Mouse (Mus musculus): ENCODE results near the gene Fancf.

Gene Fancf

GRCm38 (mm10) chr7:51862097-51862492 lies at the start of gene Fancf:
TSS of gene Fancf (minus strand) at chr7:51862267.
- peak; percentile 96 to 98 for DNase-seq (ENCODE audit: low spot score in 2 of 2)

- no peak for DNase-seq (ENCODE audit: low spot score in 2 of 2)
These were observed 37.0 kb upstream of the Fancf start for GRCm38 (mm10) chr7:51899066-51899465.

- DNase-seq (ENCODE audit: low spot score in 2 of 2) = no peak
These were observed 32.9 kb upstream of the Fancf start for GRCm38 (mm10) chr7:51894939-51895338.

GRCm38 (mm10) chr7:51894133-51894801 lies 32.2 kb upstream of the Fancf start:
- DNase-seq (ENCODE audit: low spot score in 2 of 2) = no peak

- DNase-seq (ENCODE audit: low spot score in 2 of 2) = no peak
These were observed 30.9 kb upstream of the Fancf start for GRCm38 (mm10) chr7:51893008-51893407.

GRCm38 (mm10) chr7:51892224-51892965 lies 30.3 kb upstream of the Fancf start:
- no peak for DNase-seq (ENCODE audit: low spot score in 2 of 2)

GRCm38 (mm10) chr7:51889601-51890000 lies 27.5 kb upstream of the Fancf start:
- no peak for DNase-seq (ENCODE audit: low spot score in 2 of 2)

GRCm38 (mm10) chr7:51887678-51888567 lies 25.9 kb upstream of the Fancf start:
- no peak for DNase-seq (ENCODE audit: low spot score in 2 of 2)

GRCm38 (mm10) chr7:51885345-51885744 lies 23.3 kb upstream of the Fancf start:
- no peak for DNase-seq (ENCODE audit: low spot score in 2 of 2)

- DNase-seq (ENCODE audit: low spot score in 2 of 2) = no peak
These were observed 18.1 kb upstream of the Fancf start for GRCm38 (mm10) chr7:51880121-51880520.

- DNase-seq (ENCODE audit: low spot score in 2 of 2) = peak in 1 of 2 experiments; percentile 25
These were observed 17.2 kb upstream of the Fancf start for GRCm38 (mm10) chr7:51879136-51879723.

- DNase-seq (ENCODE audit: low spot score in 2 of 2) = no peak
These were observed 16.7 kb upstream of the Fancf start for GRCm38 (mm10) chr7:51878730-51879129.

GRCm38 (mm10) chr7:51876316-51876715 lies 14.2 kb upstream of the Fancf start:
- no peak for DNase-seq (ENCODE audit: low spot score in 2 of 2)

- DNase-seq (ENCODE audit: low spot score in 2 of 2) = no peak
These were observed 10.5 kb upstream of the Fancf start for GRCm38 (mm10) chr7:51872597-51872996.

- DNase-seq (ENCODE audit: low spot score in 2 of 2) = no peak
These were observed 10.0 kb upstream of the Fancf start for GRCm38 (mm10) chr7:51872041-51872440.

- no peak for DNase-seq (ENCODE audit: low spot score in 2 of 2)
These were observed 5.9 kb upstream of the Fancf start for GRCm38 (mm10) chr7:51867983-51868382.

GRCm38 (mm10) chr7:51865336-51865735 lies 3.3 kb upstream of the Fancf start:
- no peak for DNase-seq (ENCODE audit: low spot score in 2 of 2)

GRCm38 (mm10) chr7:51862842-51863241 lies 775 bp upstream of the Fancf start:
- DNase-seq (ENCODE audit: low spot score in 2 of 2) = no peak

GRCm38 (mm10) chr7:51861250-51862096 lies 594 bp downstream of the Fancf start, which contains the start of gene Gas2:
TSS of gene Gas2 (plus strand) at chr7:51862015.
- peak; percentile 88 to 91 for DNase-seq (ENCODE audit: low spot score in 2 of 2)

GRCm38 (mm10) chr7:51851890-51852507 lies 10.1 kb downstream of the Fancf start:
- DNase-seq (ENCODE audit: low spot score in 2 of 2) = no peak
